Mouse (Mus musculus) WW6 (cell line): ENCODE measurements around the gene 1700021F05Rik.

Experiments
- DNase-seq: peaks from one replicate; pipeline ENCODE4 v3.0.0-alpha.2; 2013; ENCODE audit warnings: low read depth, low spot score

1700021F05Rik gene

DNA sequence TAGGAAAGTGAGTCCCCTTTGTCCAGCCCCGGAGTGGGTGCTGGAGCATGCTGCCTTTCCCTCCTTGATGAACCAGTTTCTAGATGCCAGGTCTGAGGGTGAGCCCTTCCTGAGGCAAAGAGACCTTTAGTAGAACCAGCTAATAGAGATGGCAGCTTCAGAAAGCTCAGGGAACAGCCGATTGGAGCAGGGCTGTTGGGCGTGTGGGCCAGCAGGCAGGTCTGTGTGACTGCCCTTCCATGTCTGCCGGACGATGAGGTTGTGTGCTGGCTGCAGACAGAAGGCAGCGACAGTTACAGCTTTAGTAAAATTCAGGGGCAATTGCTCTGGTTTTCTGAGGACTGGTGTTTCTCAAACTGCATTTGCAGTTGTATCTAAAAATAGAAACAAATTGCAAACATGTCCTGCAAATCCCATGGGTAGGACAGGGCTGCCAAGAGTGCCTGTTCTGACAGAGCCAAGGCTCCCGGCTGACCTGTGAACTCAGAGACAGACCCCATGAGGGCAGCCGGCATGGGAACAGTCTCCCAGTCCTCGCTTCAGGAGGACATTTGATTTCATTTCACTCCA, 57.3 kb downstream of the 1700021F05Rik start:
- no peak for DNase-seq

DNA sequence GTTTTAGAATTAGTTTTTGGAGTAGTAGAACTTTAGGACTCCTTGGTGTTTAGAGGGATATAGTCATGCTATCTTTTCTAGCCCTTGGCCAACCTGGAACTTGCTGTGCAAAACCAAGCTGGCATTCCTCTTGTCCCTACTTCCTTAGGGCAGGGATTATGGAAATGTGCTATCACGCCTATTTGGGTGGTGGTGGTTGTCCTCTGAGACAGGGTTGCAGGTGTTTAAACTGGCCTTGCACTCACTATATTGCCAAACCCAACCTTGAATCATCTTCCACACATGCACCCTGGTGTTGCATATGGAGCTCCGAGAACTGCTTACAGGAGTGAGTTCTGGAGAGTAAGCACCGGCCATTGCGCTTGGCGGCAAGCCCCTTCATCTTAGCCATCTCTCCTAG, 58.8 kb downstream of the 1700021F05Rik start:
- DNase-seq = no peak

DNA sequence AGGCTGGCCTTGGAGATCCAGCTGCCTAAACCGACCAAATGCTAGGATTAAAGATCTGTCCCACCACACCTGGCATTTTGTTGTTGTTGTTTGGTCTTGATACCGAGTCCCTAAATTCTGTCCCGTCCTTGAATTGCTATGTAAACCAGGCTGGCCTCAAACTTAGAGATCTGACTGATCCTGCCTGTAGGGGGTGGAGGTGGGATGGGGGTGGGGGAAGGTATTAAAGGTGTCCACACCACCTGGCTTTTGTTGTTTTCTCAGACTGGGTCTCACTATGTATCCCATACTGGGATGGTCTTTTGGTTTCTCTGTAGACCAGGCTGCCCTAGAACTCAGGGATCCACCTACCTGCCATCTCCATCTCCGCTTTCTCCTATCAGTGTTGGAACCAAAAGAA, 59.6 kb downstream of the 1700021F05Rik start:
- DNase-seq = no peak

DNA sequence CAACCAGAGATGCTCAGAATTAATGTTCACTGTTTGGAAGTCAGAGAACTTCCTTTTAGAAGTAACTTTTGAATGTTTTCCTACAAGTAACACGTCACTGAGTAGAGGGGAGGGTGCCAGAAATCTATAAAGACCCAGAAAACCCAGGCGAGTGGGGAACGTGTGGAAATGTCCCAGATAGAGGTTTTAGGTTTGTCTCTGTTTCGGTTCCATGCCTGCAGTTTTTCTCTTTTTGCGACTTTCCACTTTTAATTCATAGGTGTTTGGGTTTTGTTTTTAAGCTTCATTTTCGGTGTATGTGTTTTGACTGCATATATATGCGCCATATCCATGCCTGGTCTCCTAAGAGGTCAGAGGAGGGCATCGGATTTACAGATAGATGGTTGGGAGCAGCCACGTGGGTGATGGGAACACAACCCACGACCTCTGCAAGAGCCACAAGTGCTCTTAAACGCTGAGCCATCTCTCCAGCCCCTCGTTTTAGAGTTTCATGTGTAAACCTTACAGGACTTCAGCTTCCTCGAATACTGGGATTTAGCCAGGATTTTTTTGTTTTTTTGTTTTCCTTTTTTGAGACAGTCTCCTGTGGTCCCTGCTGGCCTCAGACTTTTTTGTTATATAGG, 60.5 kb downstream of the 1700021F05Rik start:
- no peak for DNase-seq

DNA sequence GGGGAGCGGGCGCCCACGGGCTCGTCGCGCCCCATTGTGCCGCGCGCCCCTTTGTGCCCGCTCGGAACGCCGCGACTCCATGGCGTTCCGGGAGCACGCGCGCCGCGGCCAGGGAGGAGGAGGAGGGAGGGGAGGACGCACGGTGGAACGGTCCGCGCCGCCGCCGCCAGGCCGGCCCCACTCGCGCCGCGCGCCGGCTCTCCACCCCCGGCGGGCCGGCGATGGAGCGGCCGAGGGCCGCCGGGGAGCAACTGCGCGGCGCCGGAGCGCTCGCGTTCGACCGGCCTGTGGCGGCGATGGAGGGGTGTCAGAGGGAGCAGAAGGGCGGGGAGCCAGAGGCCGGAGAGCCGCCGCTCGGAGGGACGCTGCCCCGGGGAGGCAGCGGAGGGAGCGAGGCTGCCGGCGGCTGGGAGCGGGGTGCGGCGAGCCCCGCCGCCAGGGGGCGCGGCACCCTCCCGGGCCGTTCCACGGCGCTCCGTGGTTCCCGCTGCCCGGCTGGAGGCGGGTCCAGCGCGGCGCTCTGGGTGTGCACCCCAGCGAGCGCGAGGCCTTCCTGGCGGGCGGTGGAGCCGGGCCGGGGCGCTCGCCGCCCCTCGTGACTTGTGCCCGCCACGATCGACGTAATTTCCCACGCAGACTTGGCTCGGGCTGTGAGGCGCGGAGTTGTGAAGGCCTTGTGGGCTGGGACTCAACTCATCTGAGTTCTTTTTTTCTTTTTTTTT, 61.2 kb downstream of the 1700021F05Rik start:
- DNase-seq = no peak

DNA sequence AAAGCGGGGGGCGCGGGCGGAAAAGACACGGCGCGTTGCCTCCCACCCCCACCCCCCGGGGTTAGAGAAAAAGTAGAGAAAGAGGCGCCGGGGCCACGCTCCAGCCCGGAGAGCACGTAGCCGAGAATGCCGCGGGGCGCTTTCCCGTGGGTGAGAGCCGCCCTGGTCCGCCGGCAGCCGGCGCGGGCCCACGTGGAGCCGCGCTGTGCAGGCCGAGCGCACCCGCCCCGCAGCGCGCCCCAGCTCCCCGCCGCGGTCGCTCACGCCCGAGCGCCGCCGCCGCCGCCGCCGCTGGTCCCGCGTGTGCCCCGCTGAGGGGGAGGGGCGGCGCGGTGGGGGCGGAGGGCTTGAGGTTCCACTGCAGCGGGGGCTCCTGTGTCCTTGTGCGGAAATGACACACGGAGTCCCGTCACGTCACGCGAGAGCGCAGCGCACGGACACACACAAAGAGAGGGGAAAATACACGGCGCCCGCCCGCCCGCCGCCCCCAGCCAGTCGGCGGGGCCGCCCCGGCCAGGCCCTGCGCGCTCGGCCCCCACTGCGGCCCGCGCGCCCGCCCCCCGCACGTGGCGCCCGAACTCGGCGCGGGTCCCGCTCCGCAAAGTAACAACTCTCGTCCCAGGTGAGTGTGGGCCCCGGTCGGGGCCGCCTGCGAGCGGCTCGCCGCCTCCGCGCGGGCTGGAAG, 61.9 kb downstream of the 1700021F05Rik start, which contains the start of gene Bend3:
Bend3 (plus strand) TSS at position 81 of the 685 bp plus-strand sequence.
- DNase-seq = no peak

DNA sequence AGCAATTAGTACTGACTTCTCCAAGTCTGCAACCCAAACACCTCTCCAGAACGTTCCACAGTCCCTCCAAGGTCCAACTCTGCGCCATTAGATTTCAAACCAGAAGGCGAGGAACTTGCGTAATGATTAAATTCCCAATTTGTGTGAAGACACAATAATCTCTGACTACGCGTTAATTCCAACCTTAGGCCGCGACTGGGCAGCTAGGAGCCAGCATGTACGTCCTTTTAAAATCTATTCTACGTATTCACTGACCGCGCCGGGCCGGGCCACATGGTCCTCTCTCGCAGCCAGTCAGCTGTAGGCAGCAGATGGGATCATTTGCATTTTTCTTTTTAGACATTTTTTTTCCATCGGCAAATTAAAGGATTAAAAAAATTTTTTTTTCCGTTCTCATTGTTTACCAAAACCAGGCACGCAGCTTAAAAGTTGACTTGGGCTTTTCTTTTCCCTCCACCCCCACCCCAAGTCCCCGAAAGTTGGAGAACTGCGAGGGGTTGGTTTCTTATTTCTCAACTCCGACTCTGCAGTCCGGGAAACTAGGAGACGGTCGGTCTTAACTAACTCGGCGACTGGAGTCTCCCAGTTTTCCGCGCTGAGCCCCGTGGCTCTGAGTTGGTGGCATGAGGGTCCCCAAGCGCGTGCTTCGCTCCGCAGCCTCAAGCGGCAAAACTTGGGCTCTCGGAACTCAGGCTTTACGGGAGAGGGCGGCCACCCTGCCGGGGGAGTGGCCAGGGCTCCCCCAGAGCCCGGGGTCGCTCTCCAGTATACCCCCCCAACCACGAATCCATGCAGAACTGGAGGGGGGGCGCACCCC, 62.7 kb downstream of the 1700021F05Rik start:
- DNase-seq = no peak

DNA sequence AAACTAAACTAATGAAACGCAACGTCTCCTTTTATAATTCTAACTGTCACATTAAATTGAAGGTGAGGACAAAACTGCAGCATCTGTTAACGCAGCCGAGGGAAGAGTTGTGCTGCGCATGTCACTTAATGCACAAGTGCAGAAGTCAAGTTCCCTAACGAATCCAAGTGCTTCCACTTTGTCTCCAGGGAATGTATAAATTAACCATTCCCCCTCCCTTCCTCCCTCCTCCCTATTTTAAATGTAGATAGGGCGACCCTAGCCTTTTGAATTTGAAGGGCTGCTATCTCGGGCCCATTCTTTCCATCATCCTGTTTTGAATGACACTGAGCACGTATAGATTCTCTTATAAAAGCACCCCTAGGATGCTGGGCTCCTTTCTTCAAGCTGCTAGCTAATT, 63.3 kb downstream of the 1700021F05Rik start:
- peak; percentile 53 for DNase-seq

DNA sequence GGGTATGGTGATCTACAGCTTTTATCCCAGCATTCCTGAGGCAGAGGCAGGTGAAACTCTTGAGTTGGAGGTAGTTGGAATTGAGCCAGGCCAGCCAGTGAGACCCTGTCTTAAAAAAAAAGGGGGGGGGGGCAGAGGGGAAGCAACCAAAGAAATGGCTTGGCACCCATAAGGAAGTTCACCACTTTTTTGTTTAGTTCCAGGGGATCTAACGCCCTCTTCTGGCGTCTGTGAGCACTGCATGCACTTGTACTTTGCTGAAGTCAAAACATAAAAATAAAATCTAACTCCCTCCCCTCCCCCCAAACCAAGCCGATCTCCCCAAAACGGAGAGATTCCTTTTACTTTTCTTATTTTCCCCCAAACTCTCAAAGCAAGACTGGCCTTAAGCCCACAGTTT, 65.4 kb downstream of the 1700021F05Rik start:
- no peak for DNase-seq
